Mouse (Mus musculus): ENCODE measurements at regions not wholly inside any gene's neighbourhood (a gene's known extent, or its start where the extent isn't known, plus 50 kb on each side); places are given as distances from the start of the nearest gene placed in this dataset.

DNA sequence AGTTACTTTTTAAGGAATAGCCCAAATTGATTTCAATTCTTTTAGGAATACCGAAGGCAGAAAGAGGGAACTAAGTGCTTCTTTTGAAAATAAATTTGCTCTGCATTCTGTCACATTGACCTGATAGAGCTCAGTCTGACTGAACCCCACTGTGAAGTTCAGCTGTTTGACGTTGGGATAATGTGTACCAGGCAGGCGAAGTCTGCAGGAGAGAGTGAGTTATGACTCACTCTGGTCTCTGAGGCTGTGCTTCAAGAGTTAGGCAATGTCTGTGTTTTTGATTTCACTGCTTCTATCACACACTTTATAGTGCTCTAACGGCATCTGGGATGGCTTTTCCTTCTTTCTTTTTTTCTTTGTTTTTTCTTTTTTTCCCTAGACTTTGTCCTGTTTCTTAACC is 283.5 kb downstream of the Naf1 start:
- no peak for DNase-seq (ENCODE audit: low spot score in 2 of 2)

- DNase-seq (ENCODE audit: low spot score in 2 of 2) = peak; percentile 8 to 14
These were observed 321.7 kb downstream of the Naf1 start for GRCm38 (mm10) chr8:67181741-67182140.

GRCm38 (mm10) chr8:67199213-67199612 is 324.4 kb upstream of the Nat3 start:
- no peak for DNase-seq (ENCODE audit: low spot score in 2 of 2)

GRCm38 (mm10) chr8:67206064-67206463 is 317.6 kb upstream of the Nat3 start:
- DNase-seq (ENCODE audit: low spot score in 2 of 2) = no peak

GRCm38 (mm10) chr8:67231921-67232701 is 291.5 kb upstream of the Nat3 start:
- no peak for DNase-seq (ENCODE audit: low spot score in 2 of 2)

- no peak for DNase-seq (ENCODE audit: low spot score in 2 of 2)
These were observed 284.7 kb upstream of the Nat3 start for GRCm38 (mm10) chr8:67238934-67239333.

DNA sequence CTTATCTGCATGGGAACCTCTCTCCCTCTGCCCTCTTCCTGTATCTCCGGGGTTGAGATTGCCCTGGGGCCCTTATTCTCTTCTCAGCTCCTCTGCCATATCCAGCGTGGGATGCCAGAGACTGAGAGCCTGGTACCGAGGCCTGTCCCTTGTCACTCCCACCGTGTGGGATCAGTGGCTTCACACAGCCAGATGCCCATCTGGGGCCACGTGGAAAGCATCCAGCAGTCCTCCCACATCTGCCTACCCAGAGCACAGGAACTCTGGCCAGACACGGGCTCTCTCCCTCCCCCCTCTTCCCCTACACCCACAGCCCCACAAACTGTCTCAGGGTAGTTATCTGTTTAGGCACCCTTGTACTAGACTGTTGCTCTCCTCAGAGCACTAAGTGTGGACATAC is 244.9 kb upstream of the Nat3 start:
- no peak for DNase-seq (ENCODE audit: low spot score in 2 of 2)

DNA sequence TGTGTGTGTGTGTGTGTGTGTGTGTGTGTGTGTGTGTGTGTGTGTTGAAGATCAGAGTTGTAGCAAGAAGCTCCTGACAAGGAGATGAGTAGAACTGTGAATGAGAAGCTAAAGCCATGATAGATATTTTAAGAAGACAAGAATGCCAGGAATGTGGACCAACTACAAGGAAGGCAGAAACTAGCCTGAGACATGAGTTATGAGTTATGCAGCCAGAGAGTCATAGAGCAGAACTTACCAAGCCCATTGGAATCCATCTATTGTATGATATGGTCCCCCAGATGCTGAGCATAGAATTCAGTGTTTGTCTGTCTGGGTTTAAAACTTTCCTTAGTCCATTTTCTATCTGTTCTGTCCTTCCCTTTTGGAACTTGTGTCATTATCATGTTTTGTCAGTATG is 244.2 kb upstream of the Nat3 start:
- no peak for DNase-seq (ENCODE audit: low spot score in 2 of 2)

GRCm38 (mm10) chr8:67310494-67310893 is 213.2 kb upstream of the Nat3 start:
- DNase-seq (ENCODE audit: low spot score in 2 of 2) = no peak

GRCm38 (mm10) chr8:67317371-67317770 is 206.3 kb upstream of the Nat3 start:
- no peak for DNase-seq (ENCODE audit: low spot score in 2 of 2)

- no peak for DNase-seq (ENCODE audit: low spot score in 2 of 2)
These were observed 205.0 kb upstream of the Nat3 start for GRCm38 (mm10) chr8:67318675-67319074.

- DNase-seq (ENCODE audit: low spot score in 2 of 2) = no peak
These were observed 203.1 kb upstream of the Nat3 start for GRCm38 (mm10) chr8:67320535-67320934.

GRCm38 (mm10) chr8:67328439-67328838 is 195.2 kb upstream of the Nat3 start:
- no peak for DNase-seq (ENCODE audit: low spot score in 2 of 2)

DNA sequence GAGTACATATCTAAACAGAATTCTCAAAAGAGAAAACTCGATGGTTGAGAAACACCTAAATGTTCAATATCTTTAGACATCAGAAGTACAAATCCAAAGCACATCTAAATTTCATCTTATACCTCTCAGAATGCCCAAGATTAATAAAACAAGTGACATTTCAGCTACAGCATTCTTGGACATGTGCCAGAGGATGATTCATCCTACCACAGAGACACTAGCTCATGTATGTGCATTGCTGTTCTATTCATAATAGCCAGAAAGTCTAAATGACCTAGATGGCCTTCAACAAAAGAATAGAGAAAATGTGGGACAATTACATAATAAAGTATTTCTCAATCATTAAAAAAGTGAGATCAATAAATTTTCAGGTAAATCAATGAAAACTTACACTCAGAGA is 146.6 kb upstream of the Nat3 start:
- DNase-seq (ENCODE audit: low spot score in 2 of 2) = no peak

DNA sequence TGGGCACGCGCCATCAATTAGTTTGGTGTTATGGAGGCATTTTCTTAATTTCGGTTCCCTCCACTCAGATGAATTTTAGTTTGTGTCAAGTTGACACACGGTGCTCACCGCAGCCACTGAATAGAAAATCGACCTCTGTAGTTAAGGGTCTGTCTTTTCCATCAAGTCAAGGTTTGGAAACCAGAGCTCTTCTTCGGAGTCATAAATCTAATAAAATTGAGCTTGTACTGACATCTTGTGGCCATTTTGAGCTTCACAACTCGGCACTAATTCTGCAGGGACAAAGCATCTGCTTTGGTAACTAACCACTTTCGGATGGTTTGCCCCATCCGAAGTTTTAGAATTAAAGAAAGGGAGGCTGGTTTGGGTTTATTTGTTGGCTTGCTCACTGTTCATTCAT is 117.7 kb upstream of the Nat3 start:
- DNase-seq (ENCODE audit: low spot score in 2 of 2) = no peak

- no peak for DNase-seq (ENCODE audit: low spot score in 2 of 2)
These were observed 108.8 kb upstream of the Nat3 start for GRCm38 (mm10) chr8:67414826-67415225.

- no peak for DNase-seq (ENCODE audit: low spot score in 2 of 2)
These were observed 101.1 kb upstream of the Nat3 start for GRCm38 (mm10) chr8:67422521-67422920.
